Mouse (Mus musculus): ENCODE results near the gene Aak1. TPM values are rescaled to one million over a fixed set of nuclear protein-coding genes. Genes with fewer than 3 reads are reported as not detected.
A peak's percentile ranks its signal among the peaks of the same experiment; 100 is the strongest.

Aak1 gene
- polyA plus RNA-seq, 1 experiment from 2014 or later: 23.3 TPM

- no peak overlapping the region for H3K27ac ChIP-seq (replicated peaks in 1 of 2; ENCODE audit: control insufficient read depth in 1 of 2, insufficient read depth in 1 of 2, low read depth in 2 of 2, low read length in 2 of 2)
- H3K36me3 ChIP-seq (ENCODE audit: control insufficient read depth, insufficient read depth, low read length): no peaks in the 10 kb centered on the region
- H3K4me3 ChIP-seq (ENCODE audit: control insufficient read depth in 1 of 2, insufficient read depth in 1 of 2, low read depth in 1 of 2, low read length in 2 of 2): no peak overlapping the region
- H3K4me1 ChIP-seq (ENCODE audit: control insufficient read depth in 2 of 2, insufficient read depth in 2 of 2, low read length in 2 of 2): 0 out of 4 replicates have a peak, but pooled peaks cover 0 to 5% of the 10 kb centered on the region in 2 experiments
- no peak overlapping the region for H3K9ac ChIP-seq (ENCODE audit: low read length)
- WGBS: 79% methylated on average over 10 of the region's 10 CpGs
- H3K27me3 ChIP-seq (ENCODE audit: control insufficient read depth, insufficient read depth, low read length): no peaks in the 10 kb centered on the region
- ATAC-seq (ENCODE audit: insufficient number of reproducible peaks, insufficient read depth, low FRiP score, low read depth): no peak
- 0 out of 2 replicates have a peak, but pooled peaks cover 7% of the 10 kb centered on the region for H3K9me3 ChIP-seq (ENCODE audit: control insufficient read depth, low read length)
- no peak overlapping the region for H3K4me2 ChIP-seq (ENCODE audit: low read length)
These were observed 188.7 kb downstream of the Aak1 start for GRCm38 (mm10) chr6:87037826-87038620.

- Histone ChIP-seq H3K4me1 (ENCODE audit: control insufficient read depth in 2 of 2, insufficient read depth in 2 of 2, low read length in 2 of 2) (peaks cover 2 to 15% of the 10 kb centered on the region in 2 experiments; a peak in 2 of 4 replicates), H3K9ac (ENCODE audit: low read length) (no peak overlapping the region), H3K36me3 (ENCODE audit: control insufficient read depth, insufficient read depth, low read length) (no peaks in the 10 kb centered on the region), H3K4me2 (ENCODE audit: low read length) (no peak overlapping the region), H3K27me3 (ENCODE audit: control insufficient read depth, insufficient read depth, low read length) (no peaks in the 10 kb centered on the region), H3K9me3 (ENCODE audit: control insufficient read depth, low read length) (0 out of 2 replicates have a peak, but pooled peaks cover 7% of the 10 kb centered on the region), H3K4me3 (ENCODE audit: control insufficient read depth in 1 of 2, insufficient read depth in 1 of 2, low read depth in 1 of 2, low read length in 2 of 2) (no peak overlapping the region), H3K27ac (replicated peaks in 1 of 2; ENCODE audit: control insufficient read depth in 1 of 2, insufficient read depth in 1 of 2, low read depth in 2 of 2, low read length in 2 of 2) (no peak overlapping the region)
- no peak for ATAC-seq (ENCODE audit: insufficient number of reproducible peaks, insufficient read depth, low FRiP score, low read depth)
- WGBS: 80% methylated on average over 8 of the region's 8 CpGs
These were observed 189.8 kb downstream of the Aak1 start for GRCm38 (mm10) chr6:87039161-87039560.

GRCm38 (mm10) chr6:87040971-87041370 lies 191.7 kb downstream of the Aak1 start:
- Histone ChIP-seq H3K4me2 (ENCODE audit: low read length) (no peak overlapping the region), H3K27ac (replicated peaks in 1 of 2; ENCODE audit: control insufficient read depth in 1 of 2, insufficient read depth in 1 of 2, low read depth in 2 of 2, low read length in 2 of 2) (peak overlapping the region in 1 of 2 experiments; percentile 6; a peak in 1 of 4 replicates), H3K4me1 (ENCODE audit: control insufficient read depth in 2 of 2, insufficient read depth in 2 of 2, low read length in 2 of 2) (peaks cover 2 to 15% of the 10 kb centered on the region in 2 experiments; a peak in 2 of 4 replicates), H3K4me3 (ENCODE audit: control insufficient read depth in 1 of 2, insufficient read depth in 1 of 2, low read depth in 1 of 2, low read length in 2 of 2) (no peak overlapping the region), H3K27me3 (ENCODE audit: control insufficient read depth, insufficient read depth, low read length) (no peaks in the 10 kb centered on the region), H3K36me3 (ENCODE audit: control insufficient read depth, insufficient read depth, low read length) (no peaks in the 10 kb centered on the region), H3K9ac (ENCODE audit: low read length) (no peak overlapping the region), H3K9me3 (ENCODE audit: control insufficient read depth, low read length) (0 out of 2 replicates have a peak, but pooled peaks cover 7% of the 10 kb centered on the region)
- no peak for ATAC-seq (ENCODE audit: insufficient number of reproducible peaks, insufficient read depth, low FRiP score, low read depth)
- WGBS: 68% methylated on average over 4 of the region's 4 CpGs

- Histone ChIP-seq H3K4me2 (ENCODE audit: low read length) (peak overlapping the region; percentile 81), H3K27ac (replicated peaks in 1 of 2; ENCODE audit: control insufficient read depth in 1 of 2, insufficient read depth in 1 of 2, low read depth in 2 of 2, low read length in 2 of 2) (peak overlapping the region in 1 of 2 experiments; percentile 100; a peak in 2 of 4 replicates), H3K4me1 (ENCODE audit: control insufficient read depth in 2 of 2, insufficient read depth in 2 of 2, low read length in 2 of 2) (peaks cover 2 to 15% of the 10 kb centered on the region in 2 experiments; a peak in 2 of 4 replicates), H3K4me3 (ENCODE audit: control insufficient read depth in 1 of 2, insufficient read depth in 1 of 2, low read depth in 1 of 2, low read length in 2 of 2) (no peak overlapping the region; a peak in 1 of 4 replicates), H3K9ac (ENCODE audit: low read length) (peak overlapping the region; percentile 96; the same call in 1 of the 2 replicates), H3K27me3 (ENCODE audit: control insufficient read depth, insufficient read depth, low read length) (no peaks in the 10 kb centered on the region), H3K9me3 (ENCODE audit: control insufficient read depth, low read length) (0 out of 2 replicates have a peak, but pooled peaks cover 7% of the 10 kb centered on the region), H3K36me3 (ENCODE audit: control insufficient read depth, insufficient read depth, low read length) (no peaks in the 10 kb centered on the region)
- ATAC-seq (ENCODE audit: insufficient number of reproducible peaks, insufficient read depth, low FRiP score, low read depth): no peak
- WGBS: 85% methylated on average over 7 of the region's 7 CpGs
These were observed 192.1 kb downstream of the Aak1 start for GRCm38 (mm10) chr6:87041431-87041830.

GRCm38 (mm10) chr6:87042004-87042336 lies 192.7 kb downstream of the Aak1 start:
- peaks cover 2 to 15% of the 10 kb centered on the region in 2 experiments; a peak in 2 of 4 replicates for H3K4me1 ChIP-seq (ENCODE audit: control insufficient read depth in 2 of 2, insufficient read depth in 2 of 2, low read length in 2 of 2)
- no peak for ATAC-seq (ENCODE audit: insufficient number of reproducible peaks, insufficient read depth, low FRiP score, low read depth)
- 0 out of 2 replicates have a peak, but pooled peaks cover 2% of the 10 kb centered on the region for H3K9me3 ChIP-seq (ENCODE audit: control insufficient read depth, low read length)
- WGBS: under 1% methylated on average over 11 of the region's 11 CpGs
- H3K4me3 ChIP-seq (ENCODE audit: control insufficient read depth in 1 of 2, insufficient read depth in 1 of 2, low read depth in 1 of 2, low read length in 2 of 2): peak overlapping the region; percentile 75 to 94
- H3K9ac ChIP-seq (ENCODE audit: low read length): peak overlapping the region; percentile 96
- no peaks in the 10 kb centered on the region for H3K27me3 ChIP-seq (ENCODE audit: control insufficient read depth, insufficient read depth, low read length)
- H3K27ac ChIP-seq (replicated peaks in 1 of 2; ENCODE audit: control insufficient read depth in 1 of 2, insufficient read depth in 1 of 2, low read depth in 2 of 2, low read length in 2 of 2): peak overlapping the region; percentile 98 to 100
- H3K4me2 ChIP-seq (ENCODE audit: low read length): peak overlapping the region; percentile 81
- no peaks in the 10 kb centered on the region for H3K36me3 ChIP-seq (ENCODE audit: control insufficient read depth, insufficient read depth, low read length)

GRCm38 (mm10) chr6:87042337-87043130 lies 193.2 kb downstream of the Aak1 start, which contains the start of gene Gfpt1:
TSS of gene Gfpt1 (plus strand) at chr6:87042846.
- under 1% methylated on average over 63 of the region's 68 CpGs for WGBS
- Histone ChIP-seq H3K4me1 (ENCODE audit: control insufficient read depth in 2 of 2, insufficient read depth in 2 of 2, low read length in 2 of 2) (peaks cover 2 to 15% of the 10 kb centered on the region in 2 experiments; a peak in 2 of 4 replicates), H3K9ac (ENCODE audit: low read length) (peak within 1 kb of the TSS; percentile 96), H3K27me3 (ENCODE audit: control insufficient read depth, insufficient read depth, low read length) (no peaks in the 10 kb centered on the region), H3K4me3 (ENCODE audit: control insufficient read depth in 1 of 2, insufficient read depth in 1 of 2, low read depth in 1 of 2, low read length in 2 of 2) (peak within 1 kb of the TSS; percentile 77 to 94), H3K9me3 (ENCODE audit: control insufficient read depth, low read length) (no peaks in the 10 kb centered on the region), H3K36me3 (ENCODE audit: control insufficient read depth, insufficient read depth, low read length) (0 out of 2 replicates have a peak, but pooled peaks cover 3% of the 10 kb centered on the region), H3K27ac (replicated peaks in 1 of 2; ENCODE audit: control insufficient read depth in 1 of 2, insufficient read depth in 1 of 2, low read depth in 2 of 2, low read length in 2 of 2) (peak within 1 kb of the TSS; percentile 98 to 100), H3K4me2 (ENCODE audit: low read length) (peak within 1 kb of the TSS; percentile 81)
- peak; percentile 97 for ATAC-seq (ENCODE audit: insufficient number of reproducible peaks, insufficient read depth, low FRiP score, low read depth)

- Histone ChIP-seq H3K27me3 (ENCODE audit: control insufficient read depth, insufficient read depth, low read length) (no peaks in the 10 kb centered on the region), H3K9me3 (ENCODE audit: control insufficient read depth, low read length) (no peaks in the 10 kb centered on the region), H3K36me3 (ENCODE audit: control insufficient read depth, insufficient read depth, low read length) (peaks cover 8% of the 10 kb centered on the region; the same call in 1 of the 2 replicates), H3K27ac (replicated peaks in 1 of 2; ENCODE audit: control insufficient read depth in 1 of 2, insufficient read depth in 1 of 2, low read depth in 2 of 2, low read length in 2 of 2) (peak overlapping the region; percentile 63 to 100), H3K9ac (ENCODE audit: low read length) (peak overlapping the region; percentile 96), H3K4me3 (ENCODE audit: control insufficient read depth in 1 of 2, insufficient read depth in 1 of 2, low read depth in 1 of 2, low read length in 2 of 2) (peak overlapping the region; percentile 77 to 94), H3K4me2 (ENCODE audit: low read length) (peak overlapping the region; percentile 81), H3K4me1 (ENCODE audit: control insufficient read depth in 2 of 2, insufficient read depth in 2 of 2, low read length in 2 of 2) (peaks cover 2 to 15% of the 10 kb centered on the region in 2 experiments; a peak in 2 of 4 replicates)
- 2% methylated on average over 9 of the region's 9 CpGs for WGBS
- 0 out of 2 replicates have a peak, but pooled peaks have one; percentile 3 for ATAC-seq (ENCODE audit: insufficient number of reproducible peaks, insufficient read depth, low FRiP score, low read depth)
These were observed 193.8 kb downstream of the Aak1 start for GRCm38 (mm10) chr6:87043131-87043516.

All from heart, embryonic 14.5 days (tissue).